Comparison of ENCODE assay signal across 18 mouse cellular contexts in genomic region chr9:5769927-5770326, GRCm38 (mm10).
"Had no signal": no experiment of that assay in that cellular context is flagged by ENCODE, and none has a peak within 500 bp of the region (broad histone marks: within the 10 kb centered on the region; RNA-seq: fewer than 3 reads in every experiment).

No protein-coding gene starts in this region.

- ATAC-seq: liver, postnatal 0 days; lung, postnatal 0 days; midbrain, embryonic 13.5 days; midbrain, embryonic 15.5 days had no signal

- H3K4me1 ChIP-seq: lung, embryonic 15.5 days; megakaryocyte, embryonic 14.5 days; midbrain, embryonic 13.5 days; midbrain, embryonic 15.5 days; neural tube, embryonic 12.5 days had no signal

- H3K36me3 ChIP-seq: lung, embryonic 15.5 days; midbrain, embryonic 13.5 days; midbrain, embryonic 15.5 days; neural tube, embryonic 12.5 days had no signal

- H3K27ac ChIP-seq: lung, embryonic 15.5 days; macrophage; midbrain, embryonic 13.5 days; midbrain, embryonic 15.5 days; neural tube, embryonic 12.5 days had no signal

- DNase-seq: liver, postnatal 0 days; lung, adult 2 months; lung, postnatal 14 days; lung, postnatal 36 days; right cerebral cortex, postnatal 25 days; right cerebral cortex, postnatal 4 days; spleen, adult 18-20 months; thymus, adult 2 months; thymus, postnatal 25 days; thymus, postnatal 4 days had no signal

- H3K9ac ChIP-seq: liver, postnatal 0 days; lung, embryonic 15.5 days; midbrain, embryonic 13.5 days; midbrain, embryonic 15.5 days; neural tube, embryonic 12.5 days had no signal

- H3K27me3 ChIP-seq: lung, embryonic 15.5 days; megakaryocyte, embryonic 14.5 days; midbrain, embryonic 13.5 days; midbrain, embryonic 15.5 days; neural tube, embryonic 12.5 days had no signal

- H3K4me3 ChIP-seq: lung, embryonic 15.5 days; megakaryocyte, embryonic 14.5 days; midbrain, embryonic 13.5 days; midbrain, embryonic 15.5 days; neural tube, embryonic 12.5 days had no signal

- H3K4me2 ChIP-seq: lung, embryonic 15.5 days; midbrain, embryonic 11.5 days; midbrain, embryonic 13.5 days; midbrain, embryonic 15.5 days; neural tube, embryonic 12.5 days had no signal

- H3K9me3 ChIP-seq: lung, embryonic 15.5 days; megakaryocyte, embryonic 14.5 days; midbrain, embryonic 13.5 days; midbrain, embryonic 15.5 days; neural tube, embryonic 12.5 days had no signal
